Mouse (Mus musculus): ENCODE results near the gene Slc22a8.

The Slc22a8 gene

GRCm38 (mm10) chr19:8599229-8599628 is 8.2 kb downstream of the Slc22a8 start:
- no peak for DNase-seq (ENCODE audit: low read depth, low spot score)

GRCm38 (mm10) chr19:8601922-8602321 is 10.9 kb downstream of the Slc22a8 start:
- DNase-seq (ENCODE audit: low read depth, low spot score) = no peak

- DNase-seq (ENCODE audit: low read depth, low spot score) = no peak
These were observed 11.9 kb downstream of the Slc22a8 start for GRCm38 (mm10) chr19:8602914-8603313.

- no peak for DNase-seq (ENCODE audit: low read depth, low spot score)
These were observed 13.6 kb downstream of the Slc22a8 start for GRCm38 (mm10) chr19:8604536-8605240.

- no peak for DNase-seq (ENCODE audit: low read depth, low spot score)
These were observed 14.1 kb downstream of the Slc22a8 start for GRCm38 (mm10) chr19:8605241-8605558.

GRCm38 (mm10) chr19:8611358-8612123 is 20.5 kb downstream of the Slc22a8 start:
- no peak for DNase-seq (ENCODE audit: low read depth, low spot score)

- DNase-seq (ENCODE audit: low read depth, low spot score) = no peak
These were observed 22.1 kb downstream of the Slc22a8 start for GRCm38 (mm10) chr19:8613111-8613510.

- no peak for DNase-seq (ENCODE audit: low read depth, low spot score)
These were observed 23.3 kb downstream of the Slc22a8 start for GRCm38 (mm10) chr19:8614343-8614742.

GRCm38 (mm10) chr19:8616314-8616713 is 25.3 kb downstream of the Slc22a8 start:
- no peak for DNase-seq (ENCODE audit: low read depth, low spot score)

GRCm38 (mm10) chr19:8617904-8618303 is 26.9 kb downstream of the Slc22a8 start, which contains the start of gene Slc22a6:
Gene Slc22a6, plus strand, starts transcription at chr19:8618039.
- DNase-seq (ENCODE audit: low read depth, low spot score) = no peak

- no peak for DNase-seq (ENCODE audit: low read depth, low spot score)
These were observed 30.0 kb downstream of the Slc22a8 start for GRCm38 (mm10) chr19:8621098-8621497.

- no peak for DNase-seq (ENCODE audit: low read depth, low spot score)
These were observed 39.2 kb downstream of the Slc22a8 start for GRCm38 (mm10) chr19:8630249-8630648.

- no peak for DNase-seq (ENCODE audit: low read depth, low spot score)
These were observed 39.8 kb downstream of the Slc22a8 start for GRCm38 (mm10) chr19:8630826-8631225.

GRCm38 (mm10) chr19:8632029-8632428 is 41.0 kb downstream of the Slc22a8 start:
- DNase-seq (ENCODE audit: low read depth, low spot score) = no peak

GRCm38 (mm10) chr19:8642086-8642485 is 51.0 kb downstream of the Slc22a8 start:
- no peak for DNase-seq (ENCODE audit: low read depth, low spot score)

GRCm38 (mm10) chr19:8646393-8646792 is 55.3 kb downstream of the Slc22a8 start:
- no peak for DNase-seq (ENCODE audit: low read depth, low spot score)

- no peak for DNase-seq (ENCODE audit: low read depth, low spot score)
These were observed 64.8 kb downstream of the Slc22a8 start for GRCm38 (mm10) chr19:8655833-8656232.

GRCm38 (mm10) chr19:8656341-8656740 is 65.3 kb downstream of the Slc22a8 start:
- DNase-seq (ENCODE audit: low read depth, low spot score) = no peak

Data from telencephalon, adult 2 months (tissue).